Mouse (Mus musculus) macrophage (primary cell): ENCODE measurements around the gene Cort. TPM values are rescaled to one million over a fixed set of nuclear protein-coding genes. Genes with fewer than 3 reads are reported as not detected.
A peak's percentile ranks its signal among the peaks of the same experiment; 100 is the strongest.

Experiments used
- H3K27ac ChIP-seq: fragments of 350-480 bp; formaldehyde crosslinking; 2 replicates; pipeline ENCODE4 v1.9.0; 2021
- H3K36me3 ChIP-seq: fragments of 350-480 bp; formaldehyde crosslinking; 2 replicates; pipeline ENCODE4 v1.9.0; 2021; ENCODE audit errors: inconsistent target
- H3K4me3 ChIP-seq: fragments of 350-480 bp; formaldehyde crosslinking; 2 replicates; pipeline ENCODE4 v1.9.0; 2021; ENCODE audit errors: inconsistent target
- H3K79me2 ChIP-seq: fragments of 350-480 bp; formaldehyde crosslinking; 2 replicates; pipeline ENCODE4 v1.9.0; 2021; ENCODE audit errors: inconsistent target
- WGBS: methylation state at CpG from one replicate; pipeline ENCODE4 v1.1.7; 2026; ENCODE audit warnings: inconsistent platforms; ENCODE audit not compliant: missing documents; 5-methylcytosine and 5-hydroxymethylcytosine counted together
- polyA plus RNA-seq: library from polyadenylated mRNA; stranded (reverse); fragments of 250-400 nt; gene quantifications from 3 replicates; pipeline ENCODE4 v1.2.4, GENCODE M21; 2018; ENCODE audit warnings: inconsistent platforms

The Cort gene
- polyA plus RNA-seq, 1 experiment from 2014 or later = not detected

DNA sequence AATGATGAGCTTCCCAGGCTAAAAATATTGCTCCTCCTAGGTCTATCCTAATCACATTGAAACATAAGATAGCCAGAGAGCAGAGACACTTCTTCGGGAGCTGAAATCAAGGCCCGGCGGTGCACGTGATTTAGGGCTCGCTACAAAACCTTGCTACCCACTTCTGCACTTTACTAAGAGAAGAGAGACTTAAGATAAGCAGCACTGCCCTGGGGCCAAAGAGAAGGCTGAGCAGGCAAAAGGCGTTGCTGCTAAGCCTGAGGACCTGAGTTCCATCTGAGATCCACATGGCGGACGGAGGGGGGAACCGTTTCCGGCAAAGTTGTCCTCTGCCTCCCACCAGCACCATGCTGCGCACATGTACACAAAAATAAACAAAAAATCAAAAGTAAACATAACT is 28.0 kb downstream of the Cort start:
- WGBS = 14% methylated on average over 8 of the region's 11 CpGs
- peaks cover 55% of the 10 kb centered on the region for H3K79me2 ChIP-seq
- peak overlapping the region; percentile 36; the same call in 1 of the 2 replicates for H3K27ac ChIP-seq
- peaks cover 7% of the 10 kb centered on the region; the same call in 1 of the 2 replicates for H3K36me3 ChIP-seq
- H3K4me3 ChIP-seq = peak overlapping the region; percentile 93

DNA sequence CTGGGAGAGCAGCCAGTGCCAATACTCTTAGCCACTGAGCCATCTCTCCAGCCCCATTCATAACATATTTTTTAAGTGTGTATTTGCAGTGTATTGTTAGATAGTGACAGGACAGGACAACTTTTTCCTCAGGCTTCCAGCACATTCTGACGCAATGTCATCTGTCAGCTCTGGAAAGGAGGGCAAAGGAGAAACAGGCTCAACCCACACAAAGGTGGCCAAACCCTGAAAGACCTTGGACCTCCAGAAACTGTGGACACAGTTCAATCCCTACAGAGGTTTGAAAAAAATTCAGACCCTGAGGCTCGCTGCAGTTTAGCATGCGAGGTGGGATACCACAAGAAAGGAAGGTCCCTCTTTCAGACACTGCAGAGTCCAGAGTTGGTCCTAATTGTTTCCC is 28.6 kb downstream of the Cort start:
- H3K4me3 ChIP-seq = no peak overlapping the region; the same call in 1 of the 2 replicates

DNA sequence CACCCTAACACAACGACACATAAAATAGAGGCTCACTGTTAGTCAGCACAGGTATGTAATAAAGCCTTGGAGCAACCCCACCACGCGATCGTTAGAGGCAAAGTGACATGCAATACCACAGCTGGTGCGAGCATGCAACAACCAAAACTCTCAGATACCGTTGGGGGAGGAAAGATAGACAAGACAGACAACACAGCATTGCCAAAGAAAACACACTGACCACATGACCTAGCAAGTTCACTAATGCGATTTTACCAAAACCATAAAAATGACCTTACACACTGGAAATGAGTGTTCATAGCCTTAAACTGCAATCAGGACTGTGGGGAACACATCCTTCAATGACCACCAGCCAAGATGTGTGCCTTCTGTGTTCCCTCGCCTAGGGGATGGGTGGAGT is 35.2 kb downstream of the Cort start:
- H3K27ac ChIP-seq = no peak overlapping the region
- WGBS = 88% methylated on average over 8 of the region's 8 CpGs
- H3K36me3 ChIP-seq = peaks cover 7% of the 10 kb centered on the region; the same call in 1 of the 2 replicates
- no peak overlapping the region for H3K4me3 ChIP-seq
- peaks cover 86% of the 10 kb centered on the region for H3K79me2 ChIP-seq

More for the DNA sequence above, 28.6 kb downstream of the Cort start:
- H3K36me3 ChIP-seq = peaks cover 7% of the 10 kb centered on the region; the same call in 1 of the 2 replicates
- peaks cover 61% of the 10 kb centered on the region for H3K79me2 ChIP-seq
- WGBS = 79% methylated on average over 3 of the region's 3 CpGs
- no peak overlapping the region for H3K27ac ChIP-seq

DNA sequence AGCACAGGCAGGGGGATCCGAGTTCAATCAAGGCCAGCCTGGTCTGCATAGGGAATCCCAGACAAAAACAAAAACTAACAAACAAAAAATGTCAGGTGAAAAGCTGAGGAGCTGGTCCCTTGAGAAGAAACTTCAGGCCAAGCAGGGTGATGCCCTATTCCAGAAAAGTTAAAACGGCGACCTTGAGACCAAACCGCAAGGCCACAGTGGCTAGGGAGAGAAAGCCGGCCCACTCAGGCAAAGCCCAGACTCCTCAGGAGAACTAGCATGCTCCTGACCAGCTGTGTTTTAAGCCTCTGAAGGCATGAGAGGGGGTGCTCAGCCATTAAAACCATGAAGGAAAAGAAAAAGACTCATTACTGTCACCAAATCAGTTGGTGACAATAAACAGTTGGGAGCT is 41.2 kb downstream of the Cort start:
- no peaks in the 10 kb centered on the region for H3K36me3 ChIP-seq
- peaks cover 86% of the 10 kb centered on the region for H3K79me2 ChIP-seq
- H3K27ac ChIP-seq = no peak overlapping the region
- no peak overlapping the region for H3K4me3 ChIP-seq
- WGBS = 89% methylated on average over 5 of the region's 5 CpGs

DNA sequence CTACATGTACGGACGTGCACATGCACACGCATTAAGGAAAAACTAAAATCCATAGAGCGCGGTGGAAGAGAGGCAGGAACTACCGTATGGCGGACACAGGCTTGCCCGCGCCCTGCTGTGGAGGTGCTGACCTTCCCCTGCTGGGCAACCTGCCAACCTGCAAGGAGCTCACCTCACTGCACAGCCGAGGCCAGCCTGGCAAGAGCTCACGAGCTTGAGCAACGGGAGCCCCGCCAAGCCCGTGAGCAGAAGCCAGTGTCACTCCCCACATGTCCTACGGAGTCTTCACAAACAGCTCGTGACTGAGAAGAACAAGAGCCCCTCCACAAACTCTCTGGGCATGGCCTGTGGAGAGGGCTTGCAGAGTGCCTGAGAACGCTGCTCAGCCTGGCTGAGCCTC is 45.0 kb downstream of the Cort start:
- WGBS = 89% methylated on average over 17 of the region's 17 CpGs
- Histone ChIP-seq H3K27ac (no peak overlapping the region), H3K79me2 (peaks cover 94% of the 10 kb centered on the region; the same call in 1 of the 2 replicates), H3K36me3 (no peaks in the 10 kb centered on the region), H3K4me3 (no peak overlapping the region)

DNA sequence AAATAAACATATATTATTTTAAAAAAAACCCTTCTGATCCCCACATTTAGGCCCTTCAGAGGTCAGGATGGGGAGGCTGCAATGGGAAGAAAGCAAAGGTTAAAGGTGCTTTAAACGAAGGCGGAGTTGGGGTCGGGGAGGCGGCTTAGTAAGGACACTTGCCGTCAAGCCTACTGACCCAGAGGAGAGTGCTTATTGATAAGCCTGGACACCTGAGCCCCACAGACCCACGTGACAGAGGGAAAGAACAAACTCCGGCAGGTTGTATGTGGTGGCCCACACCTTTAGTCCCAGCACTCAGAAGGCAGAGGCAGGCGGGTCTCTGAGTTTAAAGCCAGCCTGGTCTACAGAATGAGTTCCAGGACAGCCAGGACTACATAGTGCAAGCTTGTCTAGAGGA is 46.5 kb downstream of the Cort start:
- Histone ChIP-seq H3K4me3 (no peak overlapping the region), H3K79me2 (peaks cover 80% of the 10 kb centered on the region; the same call in 1 of the 2 replicates), H3K27ac (no peak overlapping the region), H3K36me3 (no peaks in the 10 kb centered on the region)
- WGBS = 94% methylated on average over 8 of the region's 8 CpGs

DNA sequence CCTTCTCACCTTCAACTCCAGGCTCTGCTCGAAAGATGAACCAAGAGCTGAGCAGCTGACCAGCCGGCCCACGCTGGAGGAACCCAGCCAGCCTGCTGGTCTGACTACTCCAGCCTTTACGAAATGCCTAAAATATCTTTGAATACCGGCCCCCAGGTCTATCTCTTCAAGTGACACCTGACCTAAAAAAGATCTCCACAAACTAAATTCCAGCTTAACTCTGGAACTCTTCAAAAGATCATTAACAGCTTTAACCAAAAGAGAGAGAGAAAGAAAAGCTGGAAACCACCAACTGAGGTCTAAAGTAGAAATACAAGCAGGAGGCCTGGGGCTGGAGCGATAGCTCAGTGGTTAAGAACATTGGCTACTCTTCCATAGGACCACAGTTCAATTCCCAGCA is 46.9 kb downstream of the Cort start:
- Histone ChIP-seq H3K36me3 (peaks cover 3% of the 10 kb centered on the region; the same call in 1 of the 2 replicates), H3K79me2 (peaks cover 75% of the 10 kb centered on the region; the same call in 1 of the 2 replicates)
- 89% methylated on average over 6 of the region's 6 CpGs for WGBS

DNA sequence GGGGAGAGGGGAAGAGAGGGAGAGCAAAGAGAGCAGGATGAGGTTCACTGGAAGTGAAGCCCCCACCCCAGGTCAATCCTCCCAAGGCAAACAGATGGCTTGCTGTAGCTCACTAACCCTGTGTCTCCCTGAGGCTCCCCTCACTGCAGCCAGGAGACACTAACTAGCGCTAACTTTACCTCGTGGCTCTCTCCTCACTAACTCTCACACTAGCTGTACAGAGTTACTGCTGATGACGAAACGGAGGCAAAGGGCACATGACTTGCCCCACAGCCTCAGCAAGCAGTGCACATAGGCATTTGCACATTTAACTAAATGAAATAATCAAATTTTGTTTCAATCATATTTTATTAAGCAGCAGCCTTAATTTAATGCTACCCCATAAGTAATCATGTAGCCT is 48.3 kb downstream of the Cort start:
- WGBS = 72% methylated on average over 4 of the region's 4 CpGs
- Histone ChIP-seq H3K4me3 (no peak overlapping the region), H3K27ac (no peak overlapping the region), H3K36me3 (peaks cover 7% of the 10 kb centered on the region; the same call in 1 of the 2 replicates), H3K79me2 (peaks cover 62% of the 10 kb centered on the region; the same call in 1 of the 2 replicates)

More for the DNA sequence above, 46.9 kb downstream of the Cort start:
- H3K4me3 ChIP-seq = no peak overlapping the region
- no peak overlapping the region for H3K27ac ChIP-seq

DNA sequence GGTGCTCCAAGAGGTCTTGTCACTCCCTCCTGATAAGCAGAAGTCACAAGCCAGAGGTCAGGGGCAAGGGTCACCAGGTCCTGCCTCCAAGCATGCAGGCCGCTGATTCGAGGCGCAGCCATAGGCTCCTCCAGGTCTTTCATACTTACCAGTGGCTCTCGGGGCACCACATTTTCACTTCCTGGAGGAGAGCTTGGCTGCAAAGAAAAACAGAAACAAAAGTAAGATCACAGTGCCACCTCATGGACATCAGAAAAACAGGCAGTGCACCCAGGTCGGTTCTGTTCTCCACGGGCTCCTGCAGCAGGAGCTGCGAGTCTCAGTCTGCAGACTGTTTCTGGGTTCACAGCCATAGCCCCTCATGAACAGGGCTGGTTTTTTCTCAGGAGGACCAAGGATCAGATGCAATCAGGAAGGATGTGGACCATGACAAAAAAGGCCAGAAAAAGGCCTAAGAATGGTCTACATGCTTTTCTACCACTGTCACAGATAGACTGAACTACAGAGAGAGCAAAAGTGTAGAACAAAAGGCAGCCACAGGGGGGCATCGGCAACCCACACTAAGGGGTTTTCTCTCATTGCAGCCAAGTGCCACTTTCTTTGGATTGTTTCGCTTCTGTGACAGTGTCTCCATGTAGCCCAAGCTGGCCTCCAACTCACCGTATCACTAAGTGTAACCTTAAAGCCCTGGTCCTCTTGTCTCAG is 50.5 kb downstream of the Cort start:
- Histone ChIP-seq H3K79me2 (peaks cover 39% of the 10 kb centered on the region; the same call in 1 of the 2 replicates), H3K4me3 (no peak overlapping the region), H3K27ac (no peak overlapping the region), H3K36me3 (peaks cover 7% of the 10 kb centered on the region; the same call in 1 of the 2 replicates)
- 17% methylated on average over 10 of the region's 10 CpGs for WGBS

DNA sequence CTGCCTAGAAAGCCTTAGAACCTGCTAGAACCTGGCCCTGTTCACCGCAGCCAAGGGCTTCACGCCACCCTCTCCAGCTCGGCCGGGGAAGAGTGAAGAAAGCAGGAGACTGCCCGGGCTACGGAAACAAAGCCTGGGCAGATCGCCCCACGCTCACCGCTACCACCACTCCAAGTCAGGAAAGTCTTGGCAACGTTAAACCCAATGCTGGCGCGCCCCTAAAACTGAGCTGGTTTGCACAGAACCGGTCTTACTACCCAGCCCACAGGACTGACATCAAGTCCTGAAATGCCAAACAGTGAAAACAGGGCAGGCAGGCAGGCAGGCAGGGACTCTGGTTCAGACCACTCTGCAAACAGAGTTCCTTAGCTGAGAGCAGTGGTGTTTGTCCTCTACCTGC is 51.5 kb downstream of the Cort start:
- WGBS = 94% methylated on average over 13 of the region's 13 CpGs
- Histone ChIP-seq H3K27ac (no peak overlapping the region), H3K4me3 (no peak overlapping the region), H3K36me3 (peaks cover 7% of the 10 kb centered on the region; the same call in 1 of the 2 replicates), H3K79me2 (peaks cover 30% of the 10 kb centered on the region; the same call in 1 of the 2 replicates)

Other genes starting within 250 kb of the Cort start
- 21.4 to 30.8 TPM (median 22.4 TPM) in 3 replicates for gene Pex14, start 26.9 kb downstream of the Cort start, polyA plus RNA-seq
- gene Dffa, start 22.6 kb downstream of the Cort start, polyA plus RNA-seq = 13.1 to 22.2 TPM (median 19.3 TPM) in 3 replicates
- 1.6 to 10.9 TPM (median 3.6 TPM) in 3 replicates for gene Cenps, start 10.9 kb upstream of the Cort start, polyA plus RNA-seq
- 322 to 419 TPM (median 328 TPM) in 3 replicates for gene Pgd, start 40.0 kb upstream of the Cort start, polyA plus RNA-seq
- 23.6 to 34.5 TPM (median 26.9 TPM) in 3 replicates for gene Kif1b, start 180.9 kb upstream of the Cort start, polyA plus RNA-seq